ENCODE assay signal across 9 mouse cellular contexts in genomic region chr11:89988936-89989589, GRCm38 (mm10). TPM values are rescaled to one million over a fixed set of nuclear protein-coding genes. Genes with fewer than 3 reads are reported as not detected.
DNase-seq lines count a peak whose midpoint lies in the region; ATAC-seq and TF ChIP-seq lines count a peak whose summit lies in the region.
"Had no signal": no experiment of that assay in that cellular context is flagged by ENCODE, and none has a peak within 500 bp of the region (broad histone marks: within the 10 kb centered on the region; RNA-seq: fewer than 3 reads in every experiment).

No protein-coding gene starts in this region.

- no peak overlapping the region for H3K9ac ChIP-seq in ES-E14 (ENCODE audit: insufficient read depth, low read depth, low read length, poor library complexity, severe bottlenecking)
- H3K9ac ChIP-seq: liver, embryonic 15.5 days had no signal

- intact Hi-C loops in heart, postnatal 36 days (cut with DNase I): loop anchor here (1.0 to 10.0 kb wide), 4 partner anchors 30 to 626 kb away; no protein-coding TSS in a partner anchor

- TF ChIP-seq CTCF in bone marrow macrophage, adult 2 months (IDR thresholded peaks at IDR 0.05; ENCODE audit: low read depth, low read length): peak; percentile 74
- TF ChIP-seq CTCF in layer of hippocampus, adult 2 months (conservative IDR thresholded peaks at IDR 0.05): peak; percentile 86

- TF ChIP-seq POLR2A in bone marrow macrophage, adult 2 months (IDR thresholded peaks at IDR 0.05; ENCODE audit: borderline replicate concordance, low read depth, low read length): no peak

- H3K4me3 ChIP-seq in ES-E14 (ENCODE audit: insufficient read depth in 1 of 2, low read depth in 1 of 2, low read length in 2 of 2, poor library complexity in 1 of 2, severe bottlenecking in 1 of 2): no peak overlapping the region
- no peak overlapping the region for H3K4me3 ChIP-seq in bone marrow macrophage, adult 2 months (ENCODE audit: insufficient read depth, low read length)
- no peak overlapping the region for H3K4me3 ChIP-seq in layer of hippocampus, adult 2 months
- H3K4me3 ChIP-seq: liver, embryonic 15.5 days had no signal

- H3K36me3 ChIP-seq in ES-E14 (ENCODE audit: control insufficient read depth, insufficient read depth, low read length, poor library complexity, severe bottlenecking): no peaks in the 10 kb centered on the region
- H3K36me3 ChIP-seq: liver, embryonic 15.5 days had no signal

- no peak overlapping the region for H3K27ac ChIP-seq in ES-E14 (ENCODE audit: insufficient read depth, low read depth, low read length, poor library complexity, severe bottlenecking)
- H3K27ac ChIP-seq in bone marrow macrophage, adult 2 months (ENCODE audit: insufficient read depth, low read depth, low read length): no peak overlapping the region
- no peak overlapping the region for H3K27ac ChIP-seq in layer of hippocampus, adult 2 months
- H3K27ac ChIP-seq: liver, embryonic 15.5 days had no signal

- no peaks in the 10 kb centered on the region for H3K4me1 ChIP-seq in ES-E14 (ENCODE audit: control insufficient read depth in 2 of 2, insufficient read depth in 2 of 2, low read length in 2 of 2, poor library complexity in 1 of 2)
- peaks cover 24% of the 10 kb centered on the region for H3K4me1 ChIP-seq in bone marrow macrophage, adult 2 months (ENCODE audit: control insufficient read depth, insufficient read depth, low read length)
- H3K4me1 ChIP-seq: liver, embryonic 15.5 days had no signal

- no peaks in the 10 kb centered on the region for H3K9me3 ChIP-seq in ES-E14 (ENCODE audit: control insufficient read depth, insufficient read depth, low read depth, low read length)
- H3K9me3 ChIP-seq: liver, embryonic 15.5 days had no signal

- peak; percentile 59; the same call in 1 of the 2 replicates for ATAC-seq in erythroblast, adult 5-6 weeks (replicated peaks; ENCODE audit: low FRiP score, poor library complexity, severe bottlenecking)
- ATAC-seq in activated CD4-positive, CD25-positive, alpha-beta regulatory T cell, adult 4 months: no peak

- in situ Hi-C loops in ES-E14 (cut with MboI; ENCODE audit: low sequenced_read_pairs in 2 of 2, unreplicated experiment in 2 of 2): loop anchor here (5.0 to 25.0 kb wide), 2 partner anchors 173 to 178 kb away; no protein-coding TSS in a partner anchor

- no peak for DNase-seq in ES-E14 (ENCODE audit: low read depth, low spot score)
- peak; percentile 76 to 79 for DNase-seq in heart, postnatal 36 days
- peak; percentile 58 to 76 for DNase-seq in layer of hippocampus, adult 2 months (ENCODE audit: low spot score in 2 of 2)
- peak; percentile 85 for DNase-seq in lung, postnatal 10 days
- peak; percentile 79 for DNase-seq in retina, postnatal 1 day

TF ChIP-seq in ES-E14, 5 proteins besides CTCF, POLR2A, EP300 and RAD21:
- TF ChIP-seq CHD2 (IDR thresholded peaks at IDR 0.05; ENCODE audit: low read depth, low read length): no peak
- peak; percentile 80 for TF ChIP-seq ZNF384 (IDR thresholded peaks at IDR 0.05; ENCODE audit: low read depth, low read length)

RNA-seq across cellular contexts. Expression of gene Pctp, which starts 13.6 kb away (rescaled TPM):
- 2.3 and 4.2 TPM in 2 replicates for total RNA-seq in ES-E14 (2012; rRNA removed)
- 19.7 and 20.1 TPM in 2 replicates for polyA plus RNA-seq in bone marrow macrophage, adult 2 months (2012; ENCODE audit: insufficient read depth, insufficient read length, missing spikeins)
- 0.77 and 1.9 TPM in 2 replicates for total RNA-seq in erythroblast, adult 5-6 weeks (2015; ENCODE audit: low replicate concordance)
- 2.4 and 5.3 TPM in 2 replicates for total RNA-seq in erythroblast, adult 5-6 weeks (2017; ENCODE audit: low replicate concordance)
- total RNA-seq in heart, postnatal 36 days (2021): 1 to 10 TPM; 3.5 to 4.2 TPM
- 1 to 10 TPM in 1 of 2 experiments, under 1 TPM in 1; 0.88 to 1.2 TPM for total RNA-seq in layer of hippocampus, adult 2 months (2021)
- 1 to 10 TPM; 5.7 to 6.9 TPM for polyA plus RNA-seq in activated CD4-positive, CD25-positive, alpha-beta regulatory T cell, adult 4 months (2017; shearing (Covaris generic))

RNA-seq across cellular contexts. Expression of gene Tmem100, which starts 41.1 kb away (rescaled TPM):
- 0.11 and 0.18 TPM in 2 replicates for total RNA-seq in ES-E14 (2012; rRNA removed)
- 0.45 TPM in 1 of 2 replicates, not detected in the other for polyA plus RNA-seq in bone marrow macrophage, adult 2 months (2012; ENCODE audit: insufficient read depth, insufficient read length, missing spikeins)
- not detected in 2 replicates for total RNA-seq in erythroblast, adult 5-6 weeks (2015; ENCODE audit: low replicate concordance)
- not detected in 2 replicates for total RNA-seq in erythroblast, adult 5-6 weeks (2017; ENCODE audit: low replicate concordance)
- 10 to 100 TPM; 13.2 to 22.4 TPM for total RNA-seq in heart, postnatal 36 days (2021)
- 10 to 100 TPM; 13.7 to 16.7 TPM for total RNA-seq in layer of hippocampus, adult 2 months (2021)
- polyA plus RNA-seq in activated CD4-positive, CD25-positive, alpha-beta regulatory T cell, adult 4 months (2017; shearing (Covaris generic)): not detected

Comparison
In these comparisons a context has a peak if more than half of its experiments do, and no peak if none do; other contexts are left out.
1. RNA of gene Tmem100, which starts 41.1 kb away (total RNA-seq): 13.2 to 22.4 TPM in heart, postnatal 36 days and 13.7 to 16.7 TPM in layer of hippocampus, adult 2 months; 0.11 to 0.18 TPM in ES-E14 and not detected in erythroblast, adult 5-6 weeks; every median in the first group is over 10 times any median in the second.